Mouse (Mus musculus) heart, embryonic 13.5 days (tissue): ENCODE measurements around the gene Prkcsh. TPM values are rescaled to one million over a fixed set of nuclear protein-coding genes. Genes with fewer than 3 reads are reported as not detected.

Source experiments
- ATAC-seq: fragments of 200-750 bp; cut with Nextera tagmentation; 2 replicates; pipeline ENCODE4 v1.8.0; 2017; ENCODE audit warnings: moderate TSS enrichment; ENCODE audit not compliant: insufficient number of reproducible peaks, low FRiP score, low TSS enrichment; ENCODE audit errors: extremely low read depth
- H3K27ac ChIP-seq: fragments of 300-500 bp; sonication (generic); replicated peaks from 2 replicates; pipeline ENCODE4 v1.5.1; 2015; ENCODE audit warnings: moderate library complexity, mild to moderate bottlenecking, inconsistent platforms
- H3K27me3 ChIP-seq: fragments of 300-500 bp; sonication (generic); replicated peaks from 2 replicates; pipeline ENCODE4 v1.6.1; 2015; ENCODE audit warnings: mild to moderate bottlenecking, inconsistent platforms
- H3K36me3 ChIP-seq: fragments of 300-500 bp; sonication (generic); 2 replicates; pipeline ENCODE4 v1.6.1; 2015; ENCODE audit warnings: mild to moderate bottlenecking, inconsistent platforms
- H3K4me1 ChIP-seq: fragments of 300-500 bp; sonication (generic); 2 replicates; pipeline ENCODE4 v1.6.1; 2015; ENCODE audit warnings: inconsistent platforms
- H3K4me2 ChIP-seq: fragments of 300-500 bp; sonication (generic); 2 replicates; pipeline ENCODE4 v1.6.1; 2015; ENCODE audit warnings: inconsistent platforms, mild to moderate bottlenecking, moderate library complexity
- H3K4me3 ChIP-seq: fragments of 300-500 bp; sonication (generic); 2 replicates; pipeline ENCODE4 v1.5.1; 2015; ENCODE audit warnings: moderate library complexity, mild to moderate bottlenecking, inconsistent platforms
- H3K9ac ChIP-seq: fragments of 300-500 bp; sonication (generic); 2 replicates; pipeline ENCODE4 v1.6.1; 2015; ENCODE audit warnings: inconsistent platforms, mild to moderate bottlenecking, moderate library complexity
- H3K9me3 ChIP-seq: fragments of 300-500 bp; sonication (generic); 2 replicates; pipeline ENCODE4 v1.6.1; 2016; ENCODE audit warnings: inconsistent platforms
- WGBS: fragments of 180-500 bp; shearing (Covaris S2); methylation state at CpG from one replicate; pipeline ENCODE4 v1.1.7; 2015; ENCODE audit warnings: mixed read lengths; 5-methylcytosine and 5-hydroxymethylcytosine counted together
- polyA plus RNA-seq: library from polyadenylated mRNA; unstranded; fragments of >200 nt; fragmentation: Nextera tagmentation; extraction: Ambion mirVana; gene quantifications from 2 replicates; pipeline ENCODE4 v1.2.1, GENCODE M21; 2015

Gene Prkcsh
- polyA plus RNA-seq, 1 experiment from 2014 or later = 76.9 TPM

GRCm38 (mm10) chr9:21962010-21962409, 40.6 kb upstream of the Prkcsh start:
- peaks cover 24% of the 10 kb centered on the region for H3K36me3 ChIP-seq
- peaks cover 27% of the 10 kb centered on the region for H3K27me3 ChIP-seq
- H3K4me1 ChIP-seq = peaks cover 39% of the 10 kb centered on the region
- ATAC-seq = 0 out of 2 replicates have a peak, but pooled peaks have one; percentile 16
- H3K9ac ChIP-seq = peak overlapping the region; percentile 74
- peak overlapping the region; percentile 81 for H3K4me2 ChIP-seq
- H3K4me3 ChIP-seq = peak overlapping the region; percentile 54
- 1% methylated on average over 15 of the region's 15 CpGs for WGBS
- no peak overlapping the region; the same call in 1 of the 2 replicates for H3K27ac ChIP-seq
- H3K9me3 ChIP-seq = no peaks in the 10 kb centered on the region

- peak overlapping the region; percentile 81 for H3K4me2 ChIP-seq
- peaks cover 39% of the 10 kb centered on the region for H3K4me1 ChIP-seq
- peak; percentile 74 for ATAC-seq
- H3K4me3 ChIP-seq = peak overlapping the region; percentile 54
- H3K27me3 ChIP-seq = peaks cover 31% of the 10 kb centered on the region
- H3K9ac ChIP-seq = peak overlapping the region; percentile 74
- no peaks in the 10 kb centered on the region for H3K9me3 ChIP-seq
- peak overlapping the region; percentile 71 for H3K27ac ChIP-seq
- peaks cover 20% of the 10 kb centered on the region for H3K36me3 ChIP-seq
- 1% methylated on average over 34 of the region's 34 CpGs for WGBS
Measured at GRCm38 (mm10) chr9:21962416-21963059, 40.1 kb upstream of the Prkcsh start.

- peaks cover 12% of the 10 kb centered on the region; the same call in 1 of the 2 replicates for H3K36me3 ChIP-seq
- H3K4me1 ChIP-seq = peaks cover 39% of the 10 kb centered on the region
- no peaks in the 10 kb centered on the region for H3K9me3 ChIP-seq
- WGBS = 5% methylated on average over 8 of the region's 8 CpGs
- peak within 1 kb of the TSS; percentile 81 for H3K4me2 ChIP-seq
- H3K4me3 ChIP-seq = peak within 1 kb of the TSS; percentile 54
- H3K27me3 ChIP-seq = peaks cover 36% of the 10 kb centered on the region
- peak within 1 kb of the TSS; percentile 71 for H3K27ac ChIP-seq
- ATAC-seq = peak; percentile 79
- peak within 1 kb of the TSS; percentile 74 for H3K9ac ChIP-seq
Measured at GRCm38 (mm10) chr9:21963417-21963816, 39.2 kb upstream of the Prkcsh start, which contains the start of gene Epor. Epor (minus strand) TSS chr9:21963506.

GRCm38 (mm10) chr9:21968883-21969282, 33.7 kb upstream of the Prkcsh start:
- peaks cover 26% of the 10 kb centered on the region; the same call in 1 of the 2 replicates for H3K27me3 ChIP-seq
- H3K4me1 ChIP-seq = 0 out of 2 replicates have a peak, but pooled peaks cover 3% of the 10 kb centered on the region
- no peak overlapping the region for H3K4me3 ChIP-seq
- WGBS = 50% methylated on average over 6 of the region's 6 CpGs
- H3K36me3 ChIP-seq = no peaks in the 10 kb centered on the region
- no peak overlapping the region for H3K9ac ChIP-seq
- no peak overlapping the region for H3K27ac ChIP-seq
- no peak for ATAC-seq
- H3K4me2 ChIP-seq = no peak overlapping the region
- H3K9me3 ChIP-seq = no peaks in the 10 kb centered on the region

GRCm38 (mm10) chr9:21969304-21969703, 33.3 kb upstream of the Prkcsh start:
- no peak for ATAC-seq
- H3K4me2 ChIP-seq = no peak overlapping the region
- no peaks in the 10 kb centered on the region for H3K36me3 ChIP-seq
- 86% methylated on average over 4 of the region's 4 CpGs for WGBS
- no peak overlapping the region for H3K4me3 ChIP-seq
- no peaks in the 10 kb centered on the region for H3K4me1 ChIP-seq
- no peak overlapping the region for H3K9ac ChIP-seq
- H3K9me3 ChIP-seq = no peaks in the 10 kb centered on the region
- H3K27ac ChIP-seq = no peak overlapping the region
- H3K27me3 ChIP-seq = peaks cover 26% of the 10 kb centered on the region; the same call in 1 of the 2 replicates

GRCm38 (mm10) chr9:21976626-21977175, 25.9 kb upstream of the Prkcsh start:
- Histone ChIP-seq H3K36me3 (no peaks in the 10 kb centered on the region), H3K4me1 (no peaks in the 10 kb centered on the region), H3K9me3 (no peaks in the 10 kb centered on the region), H3K27me3 (peaks cover 27% of the 10 kb centered on the region), H3K9ac (no peak overlapping the region), H3K4me2 (no peak overlapping the region), H3K4me3 (no peak overlapping the region), H3K27ac (no peak overlapping the region)
- ATAC-seq = no peak
- 84% methylated on average over 10 of the region's 10 CpGs for WGBS

GRCm38 (mm10) chr9:21977331-21977730, 25.3 kb upstream of the Prkcsh start:
- no peak for ATAC-seq
- no peaks in the 10 kb centered on the region for H3K36me3 ChIP-seq
- no peak overlapping the region for H3K9ac ChIP-seq
- WGBS = 70% methylated on average over 5 of the region's 5 CpGs
- no peak overlapping the region for H3K4me2 ChIP-seq
- H3K27ac ChIP-seq = no peak overlapping the region
- H3K27me3 ChIP-seq = peaks cover 31% of the 10 kb centered on the region
- no peaks in the 10 kb centered on the region for H3K4me1 ChIP-seq
- no peak overlapping the region for H3K4me3 ChIP-seq
- no peaks in the 10 kb centered on the region for H3K9me3 ChIP-seq

- no peak overlapping the region for H3K4me3 ChIP-seq
- no peak overlapping the region for H3K9ac ChIP-seq
- no peaks in the 10 kb centered on the region for H3K4me1 ChIP-seq
- H3K4me2 ChIP-seq = no peak overlapping the region
- H3K27ac ChIP-seq = no peak overlapping the region
- H3K9me3 ChIP-seq = no peaks in the 10 kb centered on the region
- WGBS = 21% methylated on average over 2 of the region's 2 CpGs
- peaks cover 36% of the 10 kb centered on the region for H3K27me3 ChIP-seq
- H3K36me3 ChIP-seq = no peaks in the 10 kb centered on the region
- ATAC-seq = no peak
Measured at GRCm38 (mm10) chr9:21977972-21978371, 24.6 kb upstream of the Prkcsh start.

GRCm38 (mm10) chr9:21978398-21979128, 24.0 kb upstream of the Prkcsh start:
- no peak overlapping the region for H3K4me3 ChIP-seq
- no peak for ATAC-seq
- WGBS = 80% methylated on average over 4 of the region's 4 CpGs
- H3K36me3 ChIP-seq = no peaks in the 10 kb centered on the region
- H3K9ac ChIP-seq = no peak overlapping the region
- no peak overlapping the region for H3K27ac ChIP-seq
- H3K9me3 ChIP-seq = no peaks in the 10 kb centered on the region
- no peaks in the 10 kb centered on the region for H3K4me1 ChIP-seq
- no peak overlapping the region for H3K4me2 ChIP-seq
- peaks cover 42% of the 10 kb centered on the region for H3K27me3 ChIP-seq

GRCm38 (mm10) chr9:21983911-21984310, 18.7 kb upstream of the Prkcsh start:
- H3K9ac ChIP-seq = no peak overlapping the region
- H3K9me3 ChIP-seq = no peaks in the 10 kb centered on the region
- H3K4me3 ChIP-seq = no peak overlapping the region
- no peaks in the 10 kb centered on the region for H3K36me3 ChIP-seq
- H3K27me3 ChIP-seq = peaks cover 94% of the 10 kb centered on the region
- ATAC-seq = no peak
- WGBS = 14% methylated on average over 3 of the region's 3 CpGs
- no peak overlapping the region for H3K27ac ChIP-seq
- H3K4me1 ChIP-seq = peaks cover 12% of the 10 kb centered on the region
- H3K4me2 ChIP-seq = no peak overlapping the region

- Histone ChIP-seq H3K4me1 (peaks cover 23% of the 10 kb centered on the region), H3K4me3 (peak overlapping the region; percentile 58), H3K9ac (0 out of 2 replicates have a peak overlapping the region, but pooled peaks have one; percentile 75), H3K27me3 (peaks cover 99% of the 10 kb centered on the region), H3K36me3 (no peaks in the 10 kb centered on the region), H3K27ac (no peak overlapping the region), H3K4me2 (peak overlapping the region; percentile 88), H3K9me3 (no peaks in the 10 kb centered on the region)
- WGBS = 5% methylated on average over 36 of the region's 36 CpGs
- ATAC-seq = no peak
Measured at GRCm38 (mm10) chr9:21987592-21988342, 14.8 kb upstream of the Prkcsh start.
